Mouse (Mus musculus): Measurements from ENCODE around the gene Mtrr. TPM values are rescaled to one million over a fixed set of nuclear protein-coding genes. Genes with fewer than 3 reads are reported as not detected.
A peak's percentile ranks its signal among the peaks of the same experiment; 100 is the strongest.

Mtrr gene
- 10 to 100 TPM; 26.0 to 30.0 TPM for total RNA-seq (2021)
- long read RNA-seq, experiment 1, partial matches to known transcripts: 6 of 13 reads
- long read RNA-seq, experiment 1, other reads (novel, unspliced or antisense): 3 of 13 reads
- long read RNA-seq, experiment 2, transcript Mtrr-201 (15 exons, 3,692 nt): major isoform, 6 of 27 reads
- long read RNA-seq, experiment 2, partial matches to known transcripts: 13 of 27 reads
- long read RNA-seq, experiment 2, other reads (novel, unspliced or antisense): 6 of 27 reads

DNA sequence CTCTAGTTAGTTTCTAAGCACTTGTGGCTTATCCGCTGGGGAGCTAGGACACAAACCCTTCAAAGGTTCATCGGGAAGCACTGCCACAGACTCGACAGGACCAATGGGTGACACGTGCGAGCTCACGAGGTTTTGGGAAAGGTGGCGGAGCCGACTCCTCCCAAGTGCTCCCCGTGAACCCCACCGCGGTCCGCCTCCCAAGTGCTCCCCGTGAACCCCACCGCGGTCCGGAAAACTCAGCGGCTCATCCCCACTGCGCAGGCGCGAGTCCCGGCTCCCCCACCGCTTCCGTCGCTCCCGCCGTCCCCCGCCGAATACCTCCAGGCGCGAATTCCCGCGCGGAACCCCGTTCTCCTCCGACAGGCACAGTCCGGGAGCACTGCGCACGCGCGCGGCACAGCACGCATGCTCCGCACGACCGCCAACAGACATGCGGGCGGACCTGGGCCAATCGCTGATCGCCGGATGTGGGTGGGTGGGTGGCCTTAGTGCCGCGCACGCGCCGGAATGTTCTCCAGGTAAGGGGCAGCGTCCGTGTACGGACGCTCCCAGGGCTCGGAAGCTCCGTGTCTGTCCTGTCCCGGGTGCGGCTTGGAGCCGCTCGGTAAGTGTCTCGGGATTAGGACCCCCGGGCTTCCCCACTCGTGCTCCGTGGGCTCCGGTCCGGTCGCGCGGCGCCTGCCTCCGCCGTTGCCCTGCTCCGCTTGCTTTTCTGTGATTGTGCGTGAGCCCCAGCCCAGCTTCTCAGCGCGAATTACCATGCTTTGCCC is at the start of gene Mtrr, which contains the start of gene Fastkd3:
Gene Mtrr, minus strand, starts transcription at position 403 of the 770 bp plus-strand sequence.
Gene Fastkd3, plus strand, starts transcription at position 488 of the 770 bp plus-strand sequence.
- DNase-seq (ENCODE audit: low spot score in 2 of 2): peak; percentile 98

DNA sequence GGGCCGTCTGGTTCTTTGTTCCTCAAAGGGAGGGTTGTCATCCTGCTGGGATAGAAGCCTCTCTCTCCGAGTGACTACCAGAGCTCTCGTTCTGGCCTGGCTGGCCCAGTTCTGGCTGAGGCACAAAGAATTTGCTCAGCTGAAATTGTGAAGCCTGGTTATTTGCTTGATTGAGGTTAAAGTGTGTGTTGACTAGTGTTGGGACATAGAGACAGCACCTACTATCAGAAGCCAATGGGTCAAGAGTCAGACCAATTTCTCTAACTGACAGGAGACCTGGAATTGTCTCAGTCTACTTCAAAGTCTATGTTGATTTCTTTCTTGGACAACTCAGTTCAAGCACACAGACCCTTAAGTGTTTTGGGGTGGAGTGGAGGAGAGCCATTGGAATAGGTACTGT is 45.1 kb upstream of the Mtrr start:
- no peak for DNase-seq (ENCODE audit: low spot score in 2 of 2)

- DNase-seq (ENCODE audit: low spot score in 2 of 2): no peak
Measured at GRCm38 (mm10) chr13:68622792-68623191, 40.8 kb upstream of the Mtrr start.

- no peak for DNase-seq (ENCODE audit: low spot score in 2 of 2)
Measured at GRCm38 (mm10) chr13:68607652-68608405, 25.9 kb upstream of the Mtrr start.

DNA sequence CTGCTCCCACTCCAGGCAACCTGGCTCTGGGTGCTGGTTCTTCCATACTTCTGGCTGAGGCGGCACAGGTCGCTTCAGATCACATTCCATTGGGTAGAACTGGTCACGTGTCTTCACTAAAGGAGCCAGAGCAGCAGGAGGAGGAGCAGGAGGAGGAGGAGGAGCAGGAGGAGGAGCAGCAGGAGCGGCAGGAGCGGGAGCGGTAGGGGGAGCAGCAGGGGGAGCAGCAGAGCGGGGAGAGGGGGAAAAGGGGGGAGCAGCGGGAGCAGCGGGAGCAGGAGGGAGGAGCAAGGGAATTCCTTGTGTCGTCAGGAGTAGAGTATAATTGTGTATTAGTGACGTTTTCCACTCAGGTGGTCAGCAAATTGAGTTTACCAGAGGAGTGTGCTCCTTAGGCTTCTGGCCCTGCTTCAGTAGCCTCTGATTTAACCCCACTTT is 23.8 kb upstream of the Mtrr start:
- DNase-seq (ENCODE audit: low spot score in 2 of 2): no peak

DNA sequence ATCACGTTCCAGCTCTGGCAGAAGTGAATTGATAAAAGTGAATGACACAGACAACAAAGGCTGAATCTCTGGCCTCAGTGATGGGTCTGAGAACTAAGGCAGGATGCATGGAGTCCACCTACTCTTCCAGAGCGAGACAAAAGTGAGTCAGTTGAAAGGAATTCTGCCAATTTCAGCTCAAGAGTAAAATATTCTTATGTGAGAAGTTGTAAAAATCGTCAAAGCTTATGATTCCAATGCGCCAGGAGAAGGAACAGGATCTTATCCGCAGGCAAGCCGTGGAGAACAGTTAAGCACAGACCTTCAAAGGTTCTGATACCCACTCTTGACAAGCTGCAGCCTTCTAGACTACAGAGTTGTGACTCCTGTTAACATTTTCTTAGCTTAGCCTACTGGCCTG is 21.1 kb upstream of the Mtrr start:
- no peak for DNase-seq (ENCODE audit: low spot score in 2 of 2)

GRCm38 (mm10) chr13:68601184-68601583 is 19.2 kb upstream of the Mtrr start:
- DNase-seq (ENCODE audit: low spot score in 2 of 2): no peak

DNA sequence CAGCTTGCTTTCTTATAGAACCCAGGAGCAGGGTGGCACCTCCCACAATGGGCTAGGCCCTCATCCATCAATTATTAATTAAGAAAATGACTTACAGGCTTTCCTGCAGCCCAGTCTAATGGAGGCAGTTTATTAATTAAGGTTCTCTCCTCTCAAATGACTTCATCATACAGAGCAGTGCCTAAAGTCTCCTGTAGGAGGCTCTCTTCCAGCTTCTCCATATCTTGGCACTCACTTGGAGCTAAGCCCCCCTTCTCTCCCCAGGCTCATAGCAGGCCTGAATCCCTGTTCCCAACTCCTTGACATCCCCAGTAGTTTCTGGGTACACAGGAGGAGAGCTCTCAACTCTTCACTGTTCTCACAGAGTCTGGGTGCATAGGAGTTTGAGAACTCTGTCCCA is 17.0 kb upstream of the Mtrr start:
- no peak for DNase-seq (ENCODE audit: low spot score in 2 of 2)

DNA sequence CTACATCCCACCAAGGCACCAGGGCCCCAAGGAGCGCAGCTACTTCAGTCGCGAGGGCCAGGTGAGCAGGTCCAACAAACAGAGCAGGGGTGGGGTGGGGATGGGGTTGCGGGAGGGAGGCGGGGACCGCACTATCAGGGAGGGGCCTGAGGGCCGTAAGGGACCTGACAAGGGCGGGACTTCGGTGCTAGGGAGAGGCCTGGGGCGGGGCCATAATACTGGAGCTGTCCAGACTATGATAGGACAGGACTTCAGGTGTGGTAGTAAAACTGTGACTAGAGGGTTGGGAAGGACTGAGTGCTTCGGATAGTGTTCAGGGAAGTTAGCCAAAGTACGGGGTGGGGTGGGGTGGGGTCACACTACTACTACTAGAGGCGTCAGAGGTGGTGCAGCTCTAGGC is 15.7 kb upstream of the Mtrr start:
- DNase-seq (ENCODE audit: low spot score in 2 of 2): no peak

DNA sequence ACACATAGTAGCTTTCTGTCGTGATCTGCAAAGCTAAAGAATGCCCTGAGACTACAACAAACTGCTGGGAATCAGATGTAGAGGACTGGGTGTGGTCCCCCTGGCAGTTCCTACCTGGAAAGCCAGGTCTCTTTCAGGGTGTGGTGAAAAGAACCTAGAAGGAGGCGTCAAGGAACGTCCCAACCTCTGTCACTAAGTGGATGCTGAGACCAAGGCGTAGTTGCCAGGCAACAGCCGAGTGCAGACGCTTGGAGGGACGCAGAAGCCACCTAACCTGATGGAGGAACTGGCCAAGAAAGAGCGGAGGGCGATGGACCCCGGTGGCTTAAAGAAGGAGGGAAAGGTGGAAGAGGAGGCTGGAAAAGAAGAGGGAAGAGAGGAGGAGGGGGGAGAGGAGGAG is 15.2 kb upstream of the Mtrr start, which contains the start of gene 1700001L19Rik:
Gene 1700001L19Rik, plus strand, starts transcription at position 223 of the 400 bp plus-strand sequence.
- no peak for DNase-seq (ENCODE audit: low spot score in 2 of 2)

- no peak for DNase-seq (ENCODE audit: low spot score in 2 of 2)
Measured at GRCm38 (mm10) chr13:68593797-68594196, 11.8 kb upstream of the Mtrr start.

- no peak for DNase-seq (ENCODE audit: low spot score in 2 of 2)
Measured at GRCm38 (mm10) chr13:68588352-68588751, 6.4 kb upstream of the Mtrr start.

DNA sequence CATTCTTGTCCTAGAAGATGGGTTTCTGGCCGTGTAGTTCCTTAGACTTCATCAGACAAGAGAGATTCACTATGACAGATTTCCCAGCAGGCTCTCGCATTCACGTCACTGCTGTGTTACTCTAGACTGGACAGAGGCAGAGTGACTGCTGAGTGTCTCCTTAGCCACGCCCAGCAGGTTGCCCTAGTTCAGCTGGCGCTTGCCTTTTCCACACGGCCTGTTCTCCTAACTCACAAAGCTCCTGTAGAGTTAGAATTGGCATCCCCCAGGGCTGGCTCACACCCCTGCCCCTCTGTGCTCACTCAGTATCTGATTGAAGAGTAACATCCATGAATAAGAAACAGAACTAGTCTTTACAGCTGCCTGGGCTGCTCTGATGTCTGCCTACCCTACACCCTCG is 3.5 kb upstream of the Mtrr start:
- no peak for DNase-seq (ENCODE audit: low spot score in 2 of 2)

DNA sequence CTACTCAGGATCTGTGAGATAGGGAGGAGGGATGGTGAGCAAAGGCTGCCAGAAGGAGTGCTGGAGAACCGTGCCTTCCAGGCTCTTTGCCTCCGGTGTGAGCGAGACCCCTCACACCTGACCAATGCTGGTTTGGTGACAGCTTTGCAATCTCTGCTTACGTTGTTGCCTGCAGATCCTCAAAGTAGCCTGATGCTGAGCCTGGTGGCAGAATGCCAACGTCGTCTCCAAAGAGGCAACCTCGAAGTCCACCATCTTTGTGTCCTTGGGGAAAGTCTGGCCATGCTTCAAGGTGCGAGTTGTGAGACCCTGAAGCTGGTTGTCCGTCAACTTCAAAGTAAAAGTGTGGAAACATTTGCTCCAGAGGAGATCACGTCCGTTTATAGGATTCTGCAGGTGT is 2.0 kb upstream of the Mtrr start:
- DNase-seq (ENCODE audit: low spot score in 2 of 2): no peak

DNA sequence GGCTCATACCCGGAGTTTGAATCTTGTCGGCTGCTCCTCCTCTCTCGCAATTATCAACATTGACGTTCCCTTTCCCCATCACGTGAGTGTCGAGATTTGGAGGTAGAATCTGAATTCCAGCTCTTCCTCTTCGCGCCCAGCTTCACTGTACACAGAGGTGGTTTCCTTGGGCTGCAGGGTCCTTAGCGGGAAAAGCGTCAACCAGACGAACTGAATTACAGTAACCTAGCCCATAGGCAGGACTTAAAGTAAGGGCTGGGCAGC is 500 bp upstream of the Mtrr start:
- DNase-seq (ENCODE audit: low spot score in 2 of 2): no peak

DNA sequence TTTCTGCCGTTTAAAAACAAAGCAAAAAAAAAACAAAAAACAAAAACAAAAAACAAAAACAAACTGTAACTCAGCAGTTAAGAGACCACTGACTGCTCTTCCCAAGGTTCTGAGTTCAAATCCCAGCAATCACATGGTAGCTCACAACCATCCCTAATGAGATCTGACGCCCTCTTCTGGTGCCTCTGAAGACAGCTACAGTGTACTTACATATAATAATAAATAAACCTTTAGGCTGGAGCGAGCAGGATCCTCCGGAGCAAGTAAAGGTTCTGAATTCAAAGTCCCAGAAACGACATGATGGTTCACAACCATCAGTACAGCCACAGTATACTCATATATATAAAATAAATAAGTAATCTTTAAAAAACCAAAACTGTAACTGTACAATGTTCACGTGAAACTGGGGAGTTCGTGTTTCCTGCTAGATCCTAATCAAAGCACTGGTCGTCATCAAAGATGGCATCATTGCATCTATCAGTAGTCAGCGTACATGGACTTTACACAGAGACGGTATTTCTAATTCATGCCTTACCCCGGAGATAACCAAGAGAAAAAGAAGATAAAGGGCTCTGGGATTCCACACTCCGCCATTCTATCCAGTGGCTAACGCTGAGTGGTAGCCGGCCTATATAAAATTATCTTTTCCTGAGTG is 736 bp downstream of the Mtrr start:
- DNase-seq (ENCODE audit: low spot score in 2 of 2): no peak

DNA sequence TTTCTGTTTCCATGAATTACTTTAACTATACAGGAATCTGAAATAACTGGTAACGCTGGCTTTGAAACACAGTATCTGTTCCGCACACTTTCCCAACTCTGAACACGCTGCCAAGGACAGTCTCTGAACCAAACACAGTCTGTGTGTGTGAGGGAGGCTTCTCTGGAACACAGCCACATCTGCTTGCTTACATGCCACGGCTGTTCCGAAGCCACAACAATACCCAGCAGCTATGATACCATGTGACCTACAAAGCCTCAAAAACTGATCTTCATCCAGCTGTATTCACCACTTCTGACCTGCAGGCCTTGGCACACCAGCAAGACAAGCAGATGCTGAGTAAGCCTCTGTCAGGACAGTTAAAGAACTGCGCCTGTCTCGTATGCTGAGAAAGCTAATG is 4.0 kb downstream of the Mtrr start:
- no peak for DNase-seq (ENCODE audit: low spot score in 2 of 2)

- DNase-seq (ENCODE audit: low spot score in 2 of 2): no peak
Measured at GRCm38 (mm10) chr13:68574398-68574797, 7.6 kb downstream of the Mtrr start.

DNA sequence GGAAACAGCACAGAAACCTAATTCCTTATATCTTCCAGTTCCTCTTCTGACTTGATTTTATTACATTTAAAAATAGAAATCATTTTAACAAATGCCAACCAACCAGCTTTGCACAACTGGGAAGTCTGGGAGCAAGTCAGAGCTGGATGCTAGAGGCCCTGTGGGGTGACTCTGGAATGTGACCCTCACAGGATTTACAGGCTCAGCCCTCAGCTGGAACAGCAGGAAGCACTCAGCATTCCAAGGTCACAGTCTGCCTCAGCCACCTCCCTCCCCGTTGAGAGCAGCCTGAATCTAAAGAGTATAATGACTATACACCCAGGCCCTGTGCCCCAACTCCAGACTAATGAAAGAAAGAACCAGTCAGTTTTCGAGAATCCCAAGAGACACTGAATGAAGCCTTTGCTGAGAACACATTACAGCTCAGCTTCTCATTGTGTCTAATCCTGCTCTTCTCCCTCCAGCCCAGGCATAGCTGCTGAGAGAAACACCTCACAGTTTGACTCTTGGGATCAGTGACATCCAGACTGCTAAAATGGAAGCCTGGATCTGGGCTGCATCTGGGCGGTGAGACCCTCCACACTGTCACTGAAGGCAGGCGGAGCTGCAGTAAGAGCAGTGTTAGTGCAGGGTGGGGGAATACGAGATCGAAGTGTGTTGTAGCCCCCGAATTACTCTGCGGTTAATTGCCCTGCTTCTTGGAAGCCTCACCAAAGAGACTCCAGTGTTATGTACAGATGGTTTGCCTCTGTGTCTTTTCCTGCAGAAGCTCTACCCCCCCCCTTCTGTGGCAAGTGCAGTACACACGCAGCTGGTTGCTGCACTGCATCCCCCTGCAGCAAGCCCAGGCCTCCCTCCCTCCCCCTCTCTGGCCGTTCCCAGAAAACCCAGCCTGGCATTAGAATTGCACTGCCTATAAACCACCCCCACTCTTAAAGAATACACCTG is 8.7 kb downstream of the Mtrr start:
- peak in 1 of 2 experiments; percentile 19 for DNase-seq (ENCODE audit: low spot score in 2 of 2)

DNA sequence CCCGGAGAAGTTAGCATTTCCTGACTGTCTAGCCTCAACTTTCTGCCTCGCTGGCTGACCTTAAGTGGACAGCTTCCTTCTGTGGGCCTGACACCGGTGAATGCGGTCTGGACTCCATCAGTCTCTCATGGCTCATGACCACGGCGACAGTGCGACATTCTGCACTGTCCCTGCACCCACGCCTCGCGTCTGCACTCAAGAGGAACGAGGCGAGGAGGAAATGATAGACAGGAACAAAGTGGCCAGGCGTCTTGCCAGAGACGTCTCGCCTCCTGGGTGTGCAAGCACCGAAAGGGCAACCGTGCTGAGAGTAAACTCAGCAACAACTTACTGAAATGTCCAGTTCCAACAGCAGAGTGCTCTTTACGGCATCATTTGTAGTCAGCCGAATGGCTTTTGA is 9.7 kb downstream of the Mtrr start:
- DNase-seq (ENCODE audit: low spot score in 2 of 2): no peak
